Comparison of ENCODE assay signal across 20 mouse cellular contexts in the genomic region with DNA sequence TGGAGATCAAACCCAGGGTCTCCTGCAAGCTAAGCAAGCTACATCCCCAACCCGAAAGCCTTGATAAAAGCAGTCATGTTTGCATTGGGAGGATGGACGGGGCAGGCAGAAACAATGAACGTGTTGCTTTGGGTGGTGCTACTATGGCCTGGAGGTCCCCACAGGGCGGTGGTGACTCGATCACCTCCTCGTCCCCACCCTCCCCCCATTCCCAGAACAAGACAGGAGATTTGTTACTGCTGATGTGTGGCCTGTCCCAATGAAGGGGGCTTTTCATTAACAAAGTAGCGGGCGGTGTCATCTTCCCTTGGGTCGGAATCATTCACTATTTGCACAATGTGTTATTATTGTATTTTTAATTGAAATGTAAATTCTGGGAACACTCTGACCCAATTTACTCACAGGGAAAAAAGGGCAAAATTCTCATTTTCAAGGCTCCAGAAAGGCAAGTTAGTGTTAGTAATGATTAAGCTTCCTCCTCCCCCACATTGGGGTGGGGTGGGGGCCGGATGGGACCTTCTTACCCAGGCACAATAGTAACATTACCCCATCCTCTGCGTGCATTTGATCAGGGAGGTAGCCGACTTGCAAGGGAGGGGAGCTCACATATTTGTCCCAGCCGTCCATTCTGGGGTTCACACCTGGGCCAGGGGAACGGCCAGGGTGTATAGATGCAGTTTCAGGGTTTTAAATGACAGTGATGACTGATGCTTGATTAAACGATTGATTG. TPM values are rescaled to one million over a fixed set of nuclear protein-coding genes. Genes with fewer than 3 reads are reported as not detected.
DNase-seq lines count a peak whose midpoint lies in the region.
"Had no signal": no experiment of that assay in that cellular context is flagged by ENCODE, and none has a peak within 500 bp of the region (broad histone marks: within the 10 kb centered on the region; RNA-seq: fewer than 3 reads in every experiment).

No protein-coding gene starts in this region.

- peak; percentile 62 for DNase-seq in kidney, adult 9 months
- no peak for DNase-seq in kidney, postnatal 10 days
- DNase-seq in ES-CJ7 (ENCODE audit: low read depth, low spot score) (peak; percentile 96), ZHBTc4 (ENCODE audit: low read depth, low spot score) (peak; percentile 77)
- peak; percentile 16 to 61 for DNase-seq in kidney, postnatal 25 days
- DNase-seq in embryonic facial prominence, embryonic 10.5 days (ENCODE audit: low spot score): no peak
- no peak for DNase-seq in thymus, postnatal 10 days (ENCODE audit: low spot score in 2 of 2)
- DNase-seq in right cerebral cortex, adult 2 months (ENCODE audit: low spot score in 2 of 2): no peak
- DNase-seq: adrenal gland, postnatal 14 days; cerebellum, adult 11-12 months; cerebellum, postnatal 10 days; gastrocnemius, postnatal 36 days; heart, adult 11 months; heart, postnatal 10 days; heart, postnatal 4 days had no signal

- H3K9me3 ChIP-seq in embryonic facial prominence, embryonic 10.5 days: no peaks in the 10 kb centered on the region
- H3K9me3 ChIP-seq: embryonic facial prominence, embryonic 15.5 days; forebrain, embryonic 10.5 days; hindbrain, embryonic 12.5 days had no signal

- H3K36me3 ChIP-seq in embryonic facial prominence, embryonic 10.5 days (replicated peaks): no peaks in the 10 kb centered on the region
- H3K36me3 ChIP-seq: embryonic facial prominence, embryonic 15.5 days; forebrain, embryonic 10.5 days; hindbrain, embryonic 12.5 days had no signal

- H3K27ac ChIP-seq in embryonic facial prominence, embryonic 10.5 days (replicated peaks): no peak overlapping the region
- H3K27ac ChIP-seq: embryonic facial prominence, embryonic 15.5 days; forebrain, embryonic 10.5 days; hindbrain, embryonic 12.5 days had no signal

- WGBS in embryonic facial prominence, embryonic 10.5 days: 52% methylated on average over 15 of the region's 15 CpGs

- no peak overlapping the region for H3K4me3 ChIP-seq in embryonic facial prominence, embryonic 10.5 days
- H3K4me3 ChIP-seq: embryonic facial prominence, embryonic 15.5 days; erythroblast, embryonic 14.5 days; forebrain, embryonic 10.5 days; hindbrain, embryonic 12.5 days had no signal

- peaks cover 11% of the 10 kb centered on the region; the same call in 1 of the 2 replicates for H3K27me3 ChIP-seq in embryonic facial prominence, embryonic 10.5 days (replicated peaks; ENCODE audit: low read depth, poor library complexity, severe bottlenecking)
- H3K27me3 ChIP-seq: embryonic facial prominence, embryonic 15.5 days had no signal

- H3K4me1 ChIP-seq in embryonic facial prominence, embryonic 10.5 days: no peaks in the 10 kb centered on the region
- H3K4me1 ChIP-seq: embryonic facial prominence, embryonic 15.5 days had no signal

RNA-seq across cellular contexts. Expression of gene Sall1, which starts 52.0 kb away (rescaled TPM):
- 4.7 and 6.3 TPM in 2 replicates for polyA plus RNA-seq in embryonic facial prominence, embryonic 10.5 days (2016; fragmentation: Nextera tagmentation; extraction: Ambion mirVana)
- polyA plus RNA-seq: activated CD4-positive, CD25-positive, alpha-beta regulatory T cell, adult 4 months; erythroblast, embryonic 14.5 days had no signal

Comparison
In these comparisons a context has a peak if more than half of its experiments do, and no peak if none do; other contexts are left out.
1. DNase-seq: peak in kidney, adult 9 months (single experiment), ES-CJ7 (single experiment), ZHBTc4 (single experiment) and kidney, postnatal 25 days (2 of 2); none in kidney, postnatal 10 days (single experiment), embryonic facial prominence, embryonic 10.5 days (single experiment), thymus, postnatal 10 days (0 of 2) and right cerebral cortex, adult 2 months (0 of 2).